Mouse (Mus musculus) stomach, postnatal 0 days (tissue): Measurements from ENCODE around the gene Urad. TPM values are rescaled to one million over a fixed set of nuclear protein-coding genes. Genes with fewer than 3 reads are reported as not detected.

Experiments
- ATAC-seq: fragments of 200-750 bp; cut with Nextera tagmentation; 2 replicates; pipeline ENCODE4 v1.8.0; 2017; ENCODE audit not compliant: low FRiP score, low TSS enrichment
- DNase-seq: peaks from one replicate; pipeline ENCODE4 v3.0.0-alpha.2; 2016; ENCODE audit warnings: low spot score
- H3K27ac ChIP-seq: fragments of 300-500 bp; sonication (generic); replicated peaks from 2 replicates; pipeline ENCODE4 v1.5.1; 2014; ENCODE audit warnings: mild to moderate bottlenecking, control low read depth
- H3K27me3 ChIP-seq: fragments of 300-500 bp; sonication (generic); 2 replicates; pipeline ENCODE4 v1.6.1; 2014; ENCODE audit warnings: low read length; ENCODE audit not compliant: control insufficient read depth, insufficient read depth
- H3K36me3 ChIP-seq: fragments of 300-500 bp; sonication (generic); 2 replicates; pipeline ENCODE4 v1.6.1; 2014; ENCODE audit warnings: low read length, mixed read lengths; ENCODE audit not compliant: control insufficient read depth, insufficient read depth
- H3K4me1 ChIP-seq: fragments of 300-500 bp; sonication (generic); replicated peaks from 2 replicates; pipeline ENCODE4 v1.6.1; 2014; ENCODE audit warnings: antibody characterized with exemption; ENCODE audit not compliant: control insufficient read depth, insufficient read depth
- H3K4me2 ChIP-seq: fragments of 300-500 bp; sonication (generic); replicated peaks from 2 replicates; pipeline ENCODE4 v1.6.1; 2014; ENCODE audit warnings: low read depth, mild to moderate bottlenecking, control low read depth, moderate library complexity
- H3K4me3 ChIP-seq: fragments of 300-500 bp; sonication (generic); 2 replicates; pipeline ENCODE4 v1.5.1; 2014; ENCODE audit warnings: low read depth, low read length, control low read depth
- H3K9ac ChIP-seq: fragments of 300-500 bp; sonication (generic); 2 replicates; pipeline ENCODE4 v1.6.1; 2014; ENCODE audit warnings: mild to moderate bottlenecking, low read length, control low read depth, mixed read lengths
- H3K9me3 ChIP-seq: fragments of 300-500 bp; sonication (generic); 2 replicates; pipeline ENCODE4 v1.6.1; 2016; ENCODE audit warnings: low read length; ENCODE audit not compliant: control insufficient read depth
- CTCF ChIP-seq: IDR thresholded peaks from 2 replicates; pipeline ENCODE4 v1.5.1; 2016; ENCODE audit warnings: antibody characterized with exemption, low read depth, mild to moderate bottlenecking, moderate library complexity
- EP300 ChIP-seq: optimal IDR thresholded peaks from 2 replicates; pipeline ENCODE3; 2016; ENCODE audit warnings: antibody characterized with exemption
- WGBS: fragments of 180-500 bp; shearing (Covaris S2); extraction: QIAGEN DNeasy Blood & Tissue Kit; methylation state at CpG from one replicate; pipeline ENCODE4 v1.1.7; 2014; 5-methylcytosine and 5-hydroxymethylcytosine counted together
- polyA plus RNA-seq: library from polyadenylated mRNA; unstranded; fragments of >200 nt; fragmentation: Nextera tagmentation; extraction: Ambion mirVana; gene quantifications from 2 replicates; pipeline ENCODE4 v1.2.1, GENCODE M21; 2015

Urad gene
- polyA plus RNA-seq, 1 experiment from 2014 or later: not detected

GRCm38 (mm10) chr5:147357536-147357935 lies 35.3 kb upstream of the Urad start:
- Histone ChIP-seq H3K36me3 (no peaks in the 10 kb centered on the region), H3K27ac (no peak overlapping the region), H3K9me3 (no peaks in the 10 kb centered on the region), H3K4me3 (no peak overlapping the region), H3K27me3 (no peaks in the 10 kb centered on the region), H3K9ac (no peak overlapping the region), H3K4me1 (no peaks in the 10 kb centered on the region), H3K4me2 (no peak overlapping the region)
- TF ChIP-seq EP300: no peak
- TF ChIP-seq CTCF: peak; percentile 63
- WGBS: 46% methylated on average over 3 of the region's 3 CpGs
- DNase-seq (peak; percentile 29), ATAC-seq (no peak)

DNA sequence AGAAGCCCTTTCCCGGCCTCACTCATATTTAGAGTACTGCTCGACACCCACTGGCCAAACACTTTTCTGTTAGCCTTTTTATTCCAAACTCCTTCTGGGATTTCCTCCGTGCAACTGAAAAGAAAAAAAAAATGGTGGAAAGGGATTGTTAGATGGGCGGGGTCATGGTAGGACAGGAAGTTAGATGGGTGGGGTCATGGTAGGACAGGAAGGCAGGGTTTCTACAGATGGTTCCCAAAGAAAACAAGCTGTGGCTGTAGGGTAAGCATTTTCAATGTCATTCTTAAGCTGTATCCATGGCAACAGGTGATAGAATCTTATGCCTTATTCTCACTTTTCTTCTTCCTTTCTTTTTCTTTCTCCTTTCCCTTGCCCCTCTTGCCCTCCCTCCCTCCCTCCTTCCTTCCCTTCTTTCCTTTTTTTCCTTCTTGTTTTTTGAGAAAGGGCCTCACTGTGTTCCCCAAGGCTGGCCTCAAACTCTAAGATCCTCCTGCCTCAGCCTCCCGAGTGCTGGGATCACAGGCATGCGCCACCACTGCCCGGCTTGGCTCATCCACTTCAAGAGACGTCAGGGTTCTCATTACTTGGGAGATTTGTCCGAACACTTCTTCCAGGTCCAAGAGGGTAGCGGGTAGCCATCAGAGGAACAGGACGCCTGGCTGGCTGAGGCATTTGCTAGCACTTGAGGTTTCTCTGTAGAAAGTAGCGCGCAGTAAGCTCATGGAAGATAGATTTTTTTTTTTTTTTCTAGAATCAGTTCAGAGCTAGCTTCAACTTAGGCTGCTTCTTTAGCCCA lies 34.2 kb upstream of the Urad start:
- Histone ChIP-seq H3K4me3 (no peak overlapping the region), H3K9me3 (no peaks in the 10 kb centered on the region), H3K4me2 (no peak overlapping the region), H3K4me1 (no peaks in the 10 kb centered on the region), H3K9ac (no peak overlapping the region), H3K36me3 (no peaks in the 10 kb centered on the region), H3K27ac (no peak overlapping the region), H3K27me3 (no peaks in the 10 kb centered on the region)
- ATAC-seq: no peak
- DNase-seq: no peak
- TF ChIP-seq EP300 (no peak), CTCF (no peak)
- 86% methylated on average over 13 of the region's 13 CpGs for WGBS

DNA sequence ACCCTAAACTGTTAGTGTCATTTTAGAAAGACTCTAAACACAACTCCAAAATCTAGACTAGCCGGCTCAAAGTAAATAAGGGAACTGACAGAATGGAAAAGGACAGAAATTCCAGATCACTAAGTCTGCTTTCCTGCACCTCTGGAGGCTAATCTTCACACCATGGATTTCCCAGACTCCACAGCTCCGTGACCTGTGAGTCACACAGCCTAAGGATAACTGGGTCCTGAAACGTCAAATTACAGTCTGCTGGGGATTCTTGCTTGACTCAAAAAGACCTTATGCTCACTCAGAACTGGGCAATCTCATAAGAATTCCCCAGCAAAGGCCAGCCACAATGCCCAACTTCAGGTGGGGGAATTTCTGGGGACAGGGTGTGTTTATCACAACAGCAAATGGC lies 33.5 kb upstream of the Urad start:
- no peak overlapping the region for H3K4me2 ChIP-seq
- no peak overlapping the region for H3K9ac ChIP-seq
- H3K4me1 ChIP-seq: no peaks in the 10 kb centered on the region
- 56% methylated on average over 3 of the region's 3 CpGs for WGBS
- no peak overlapping the region for H3K27ac ChIP-seq
- no peak overlapping the region for H3K4me3 ChIP-seq
- no peaks in the 10 kb centered on the region for H3K27me3 ChIP-seq
- ATAC-seq (no peak), DNase-seq (no peak)
- no peaks in the 10 kb centered on the region for H3K9me3 ChIP-seq
- no peak for TF ChIP-seq CTCF
- no peaks in the 10 kb centered on the region for H3K36me3 ChIP-seq

DNA sequence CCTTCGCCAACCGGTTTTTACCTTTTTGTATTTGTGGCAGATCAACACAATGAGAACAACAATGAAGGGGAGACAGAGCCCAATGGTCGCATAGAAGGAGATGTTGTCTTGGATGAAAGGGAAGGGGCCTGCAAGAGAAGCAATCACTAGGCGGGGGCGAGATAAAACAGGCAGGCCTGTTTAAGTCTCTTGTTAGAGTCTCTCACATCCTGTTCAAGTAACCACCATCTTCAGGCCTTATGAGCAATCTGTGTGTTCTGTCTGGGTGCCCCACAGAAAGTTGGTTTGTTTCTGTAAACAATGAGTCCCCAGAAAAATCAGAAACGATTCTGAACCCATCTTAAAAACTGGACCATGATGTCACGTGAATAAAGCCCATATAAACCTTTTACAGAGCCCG lies 32.7 kb upstream of the Urad start:
- H3K4me3 ChIP-seq: no peak overlapping the region
- no peaks in the 10 kb centered on the region for H3K4me1 ChIP-seq
- 74% methylated on average over 8 of the region's 8 CpGs for WGBS
- H3K4me2 ChIP-seq: no peak overlapping the region
- DNase-seq (no peak), ATAC-seq (no peak)
- H3K9ac ChIP-seq: no peak overlapping the region
- H3K27me3 ChIP-seq: no peaks in the 10 kb centered on the region
- no peak overlapping the region for H3K27ac ChIP-seq
- H3K36me3 ChIP-seq: no peaks in the 10 kb centered on the region
- no peaks in the 10 kb centered on the region for H3K9me3 ChIP-seq
- TF ChIP-seq EP300: no peak

DNA sequence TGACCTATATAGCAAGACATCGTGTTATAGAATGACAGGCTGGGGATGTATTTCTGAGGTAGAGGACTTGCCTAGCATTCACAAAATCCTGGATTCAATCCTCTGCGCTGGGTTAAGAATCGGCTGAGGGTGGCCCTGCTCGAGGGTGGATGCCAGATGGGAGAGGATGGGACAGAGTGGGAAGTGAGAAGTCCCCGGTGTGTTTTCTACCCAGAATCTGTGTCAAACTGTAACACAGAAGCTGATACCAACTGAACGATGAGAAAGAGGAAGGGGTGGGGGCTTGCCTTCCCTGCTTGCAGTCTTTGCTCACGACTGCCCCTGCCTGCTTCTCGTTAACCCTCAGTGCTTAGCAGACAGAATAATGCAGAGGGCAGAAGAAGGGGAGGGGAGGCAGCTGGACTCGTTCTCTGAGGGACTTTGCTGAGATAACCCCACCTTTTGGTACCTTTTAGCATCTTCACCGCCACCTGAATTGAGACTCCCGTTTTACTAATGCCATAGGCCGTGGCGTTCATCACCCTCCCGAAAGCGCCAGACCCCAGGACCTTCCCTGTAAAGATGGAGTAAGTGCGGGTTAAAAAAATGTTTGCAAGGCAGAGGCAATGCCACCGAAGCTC lies 32.0 kb upstream of the Urad start:
- Histone ChIP-seq H3K27me3 (no peaks in the 10 kb centered on the region), H3K4me2 (no peak overlapping the region), H3K4me3 (no peak overlapping the region), H3K4me1 (no peaks in the 10 kb centered on the region), H3K9me3 (no peaks in the 10 kb centered on the region), H3K36me3 (no peaks in the 10 kb centered on the region), H3K27ac (no peak overlapping the region), H3K9ac (no peak overlapping the region)
- WGBS: 62% methylated on average over 17 of the region's 17 CpGs
- no peak for TF ChIP-seq EP300
- TF ChIP-seq CTCF: no peak
- ATAC-seq (no peak), DNase-seq (no peak)

GRCm38 (mm10) chr5:147351931-147352330 lies 29.7 kb upstream of the Urad start:
- WGBS: 87% methylated on average over 8 of the region's 8 CpGs
- no peak for DNase-seq
- H3K27ac ChIP-seq: no peak overlapping the region

More at GRCm38 (mm10) chr5:147351931-147352330, 29.7 kb upstream of the Urad start:
- TF ChIP-seq CTCF: no peak
- no peak for TF ChIP-seq EP300
- H3K4me1 ChIP-seq: no peaks in the 10 kb centered on the region
- no peak overlapping the region for H3K4me2 ChIP-seq
- ATAC-seq: no peak
- no peaks in the 10 kb centered on the region for H3K36me3 ChIP-seq
- no peak overlapping the region for H3K4me3 ChIP-seq
- no peak overlapping the region for H3K9ac ChIP-seq
- H3K9me3 ChIP-seq: no peaks in the 10 kb centered on the region
- H3K27me3 ChIP-seq: no peaks in the 10 kb centered on the region
